In genomic region chr11:7132736-7133387, GRCm38 (mm10) we compare ENCODE assay signal across 20 mouse cellular contexts. TPM values are rescaled to one million over a fixed set of nuclear protein-coding genes. Genes with fewer than 3 reads are reported as not detected.
A peak's percentile ranks its signal among the peaks of the same experiment; 100 is the strongest.
DNase-seq lines count a peak whose midpoint lies in the region; ATAC-seq lines count a peak whose summit lies in the region.
"Had no signal": no experiment of that assay in that cellular context is flagged by ENCODE, and none has a peak within 500 bp of the region (broad histone marks: within the 10 kb centered on the region; RNA-seq: fewer than 3 reads in every experiment).

No protein-coding gene starts in this region.

- peak; percentile 81 for DNase-seq in brain, adult 2 months (ENCODE audit: low read depth, low spot score)
- peak; percentile 65 for DNase-seq in cerebellum, adult 11-12 months
- DNase-seq in cerebellum, adult 9-10 months = peak; percentile 76
- peak; percentile 51 to 60 for DNase-seq in cerebellum, postnatal 36 days
- DNase-seq in thymus, postnatal 10 days (ENCODE audit: low spot score in 2 of 2) = no peak
- DNase-seq: adrenal gland, adult 8-10 months; adrenal gland, postnatal 36 days; gastrocnemius, postnatal 25 days; heart, postnatal 36 days; kidney, adult 2 months had no signal

- no peak for ATAC-seq in CD4-positive, CD25-positive, alpha-beta regulatory T cell, adult 4 months
- ATAC-seq: forebrain, embryonic 16.5 days; intestine, embryonic 16.5 days had no signal

RNA-seq across cellular contexts. Expression of gene Gm11985, which starts 55.5 kb away (rescaled TPM):
- polyA plus RNA-seq in CD4-positive, CD25-positive, alpha-beta regulatory T cell, adult 4 months (2017; shearing (Covaris generic)) = not detected
- polyA plus RNA-seq: brain, embryonic 14.5 days; embryonic facial prominence, embryonic 12.5 days; forebrain, embryonic 11.5 days; forebrain, embryonic 16.5 days; frontal cortex, adult 2 months; heart, embryonic 13.5 days; heart, postnatal 0 days; hindbrain, embryonic 11.5 days; intestine, embryonic 16.5 days; kidney, adult 2 months had no signal

Comparison
In these comparisons a context has a peak if more than half of its experiments do, and no peak if none do; other contexts are left out.
1. DNase-seq: peak in brain, adult 2 months (single experiment), cerebellum, adult 11-12 months (single experiment), cerebellum, adult 9-10 months (single experiment) and cerebellum, postnatal 36 days (2 of 2); none in thymus, postnatal 10 days (0 of 2).